Mouse (Mus musculus) retina, postnatal 7 days (tissue): ENCODE measurements around the gene Ust.

ENCODE experiments used
- DNase-seq: peaks from one replicate; pipeline ENCODE4 v3.0.0-alpha.2; 2012; ENCODE audit warnings: low read depth, low spot score

The Ust gene

GRCm38 (mm10) chr10:8504832-8505231 is 13.8 kb downstream of the Ust start:
- DNase-seq = no peak

- DNase-seq = no peak
These were observed 19.4 kb downstream of the Ust start for GRCm38 (mm10) chr10:8498951-8499891.

DNA sequence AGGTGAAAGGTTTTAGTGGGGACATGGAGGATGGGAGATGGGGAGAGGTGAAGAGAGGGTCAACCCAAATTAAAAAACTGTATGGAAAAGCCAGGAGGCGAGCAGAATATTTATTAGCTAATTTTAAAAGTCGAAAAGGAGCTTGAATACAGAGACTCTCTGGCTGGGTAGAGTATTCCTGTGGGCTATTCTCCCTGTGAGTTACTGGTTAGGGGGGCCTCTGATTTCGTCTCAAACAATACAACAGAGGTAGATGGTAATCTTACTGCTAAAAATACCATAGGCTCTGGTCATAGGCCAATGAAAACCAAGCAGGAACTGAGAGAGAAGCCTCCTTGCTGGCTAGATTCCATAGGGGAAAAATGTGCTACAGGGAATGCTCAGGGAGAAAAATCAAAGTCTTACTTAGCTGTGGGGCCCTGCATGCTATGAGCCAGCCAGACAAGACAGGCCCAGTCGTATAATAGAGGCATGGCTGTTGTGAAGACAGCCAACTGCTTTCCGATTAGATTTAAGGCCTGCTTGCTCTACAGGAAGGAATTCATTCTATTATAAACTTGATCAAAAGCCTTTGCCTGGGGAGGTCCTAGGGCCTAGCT is 23.0 kb downstream of the Ust start:
- no peak for DNase-seq

DNA sequence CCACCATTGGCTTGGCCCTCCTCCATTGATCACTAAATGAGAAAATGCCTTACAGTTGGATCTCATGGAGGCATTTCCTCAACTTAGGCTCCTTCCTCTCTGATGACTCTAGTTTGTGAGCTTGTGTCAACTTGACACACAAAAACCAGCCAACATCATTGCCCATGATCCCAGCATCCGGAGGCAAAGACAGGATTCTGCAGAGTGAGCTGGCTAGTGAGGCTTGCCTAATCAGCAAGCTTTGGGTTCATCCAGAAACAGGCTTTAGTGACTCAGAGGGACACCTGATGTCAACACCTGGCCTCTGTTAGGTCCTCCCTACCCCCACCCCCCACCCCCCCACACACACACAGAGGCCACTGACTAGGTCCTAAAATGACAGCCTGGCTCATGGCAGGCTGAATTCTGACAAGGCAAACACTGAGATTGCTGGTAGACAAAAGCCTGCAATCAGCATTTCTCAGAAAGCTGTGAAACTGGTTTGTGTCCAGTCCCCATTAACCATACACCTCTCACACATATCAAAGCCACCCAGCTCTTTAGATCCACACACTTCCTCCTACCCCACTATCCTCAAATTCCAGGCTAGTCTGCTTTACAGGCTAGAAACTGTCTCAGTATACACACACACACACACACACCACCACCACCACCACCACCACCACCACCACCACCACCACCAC is 26.6 kb downstream of the Ust start:
- DNase-seq = no peak

DNA sequence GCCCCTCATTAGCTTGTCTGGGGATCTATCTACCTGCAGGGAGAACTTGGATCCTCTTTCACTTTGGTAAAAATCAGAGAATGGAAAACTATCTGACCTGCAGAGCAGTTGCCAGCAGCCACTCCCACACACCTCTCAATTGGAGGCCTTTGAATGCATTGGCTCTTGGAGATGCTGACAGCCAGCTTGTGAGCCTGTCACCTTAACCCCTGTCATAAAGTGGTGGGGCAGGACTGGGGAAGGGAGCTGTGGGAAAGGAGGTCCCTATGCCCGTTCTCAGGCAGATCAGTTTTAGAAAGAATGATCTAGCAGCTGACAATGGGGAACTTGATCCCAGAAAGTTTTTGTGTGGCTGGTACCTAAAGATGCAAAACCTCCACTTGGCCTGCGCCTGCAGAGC is 31.2 kb downstream of the Ust start:
- DNase-seq = no peak

DNA sequence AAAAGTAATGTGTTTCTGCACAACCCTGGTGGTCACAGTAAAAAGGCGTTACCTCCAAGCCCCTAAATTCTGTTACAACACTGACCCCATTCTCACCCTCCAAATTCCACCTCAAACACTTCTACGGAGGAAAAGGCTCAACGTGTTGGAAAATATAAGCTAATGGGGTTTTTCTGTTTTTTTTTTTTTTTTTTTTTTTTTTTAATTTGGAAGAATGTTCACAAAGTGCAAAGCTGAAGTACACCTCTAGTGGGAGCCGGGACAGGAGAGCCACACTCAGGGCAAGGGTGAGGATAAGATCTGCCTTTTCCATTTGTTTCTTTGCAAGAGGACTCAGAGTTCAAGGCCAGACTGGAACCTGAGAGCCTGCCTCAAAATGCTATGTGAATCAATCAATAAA is 34.1 kb downstream of the Ust start:
- no peak for DNase-seq

- DNase-seq = no peak
These were observed 35.8 kb downstream of the Ust start for GRCm38 (mm10) chr10:8482779-8483178.

GRCm38 (mm10) chr10:8479779-8480178 is 38.8 kb downstream of the Ust start:
- DNase-seq = no peak

GRCm38 (mm10) chr10:8477936-8478335 is 40.7 kb downstream of the Ust start:
- DNase-seq = no peak

GRCm38 (mm10) chr10:8471995-8472394 is 46.6 kb downstream of the Ust start:
- no peak for DNase-seq

DNA sequence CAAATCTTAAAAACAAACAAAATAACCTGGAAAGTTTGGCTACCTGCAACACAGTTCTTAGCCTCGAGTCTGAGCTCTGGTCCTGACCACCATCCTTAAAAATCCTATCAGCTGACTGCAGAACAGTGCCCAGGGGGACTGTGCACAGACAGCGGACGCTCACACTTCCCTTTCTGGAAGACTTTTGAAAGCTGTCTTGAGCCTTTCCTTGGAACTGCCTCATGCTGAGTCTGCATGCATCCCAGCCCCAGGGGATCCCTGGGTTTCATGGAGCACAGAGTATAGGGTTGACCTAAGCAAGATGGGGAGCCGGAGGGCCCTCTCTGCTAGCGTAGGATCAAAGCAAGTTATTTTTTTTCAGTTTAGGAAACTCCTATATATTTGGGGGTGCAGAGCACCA is 47.6 kb downstream of the Ust start:
- DNase-seq = no peak

- DNase-seq = no peak
These were observed 49.1 kb downstream of the Ust start for GRCm38 (mm10) chr10:8469516-8469915.

- DNase-seq = no peak
These were observed 49.8 kb downstream of the Ust start for GRCm38 (mm10) chr10:8468651-8469386.

- DNase-seq = no peak
These were observed 52.7 kb downstream of the Ust start for GRCm38 (mm10) chr10:8465918-8466317.

DNA sequence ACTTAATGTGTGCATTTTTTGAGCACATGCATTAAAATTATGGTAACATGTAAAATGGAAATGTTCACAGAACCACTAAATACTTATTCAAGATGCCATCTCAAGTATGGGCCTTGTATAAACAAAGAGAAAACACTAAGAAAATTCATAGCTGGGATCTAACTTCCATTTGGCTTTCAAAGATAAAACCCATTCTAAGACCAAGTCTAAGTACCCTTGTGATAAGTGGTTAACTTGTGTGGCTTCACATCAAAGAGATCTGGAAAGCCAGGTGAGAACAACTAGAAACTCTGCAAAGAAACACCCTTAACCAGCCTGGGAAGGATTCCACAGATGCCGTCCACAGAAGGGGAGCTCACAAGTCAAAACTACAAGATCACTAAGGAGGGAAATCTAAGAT is 53.4 kb downstream of the Ust start:
- no peak for DNase-seq

- no peak for DNase-seq
These were observed 57.3 kb downstream of the Ust start for GRCm38 (mm10) chr10:8461372-8461771.

DNA sequence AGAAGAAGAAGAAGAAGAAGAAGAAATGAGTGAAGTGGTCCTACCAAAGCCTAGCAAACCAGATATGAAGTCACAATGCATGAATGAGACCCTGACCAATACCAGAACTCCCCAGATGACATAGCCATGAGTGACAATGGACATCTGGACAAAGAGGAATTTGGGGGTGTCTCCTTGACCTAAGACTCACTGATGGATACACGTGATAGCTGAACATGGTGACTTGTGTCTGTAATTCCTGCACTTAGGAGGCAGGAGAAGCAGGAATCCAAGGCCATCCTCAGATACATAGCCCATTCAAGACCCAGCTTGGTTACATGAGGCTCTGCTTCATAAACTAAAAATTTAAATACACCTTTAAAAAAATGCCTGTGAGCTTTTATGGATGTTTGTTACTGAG is 63.9 kb downstream of the Ust start:
- no peak for DNase-seq

DNA sequence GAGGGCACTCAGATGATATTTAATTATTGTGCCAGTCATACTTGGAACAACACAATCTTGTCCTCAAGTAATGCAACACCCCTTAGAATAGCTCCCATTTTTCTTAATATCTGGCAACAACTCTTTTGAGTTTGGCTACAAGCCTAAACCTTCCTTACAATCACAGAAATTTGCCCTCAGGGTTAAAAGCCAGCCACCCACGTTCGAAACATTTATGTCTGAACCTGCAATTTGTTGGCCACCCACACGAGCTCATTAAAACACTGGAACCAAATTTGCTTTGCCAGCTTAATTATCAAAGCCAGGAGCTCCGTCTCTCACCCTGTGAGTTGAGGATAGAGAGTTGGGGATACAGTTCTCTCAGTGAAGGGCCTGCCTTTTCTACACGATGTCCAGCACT is 70.9 kb downstream of the Ust start:
- no peak for DNase-seq

- DNase-seq = no peak
These were observed 71.7 kb downstream of the Ust start for GRCm38 (mm10) chr10:8446972-8447371.

DNA sequence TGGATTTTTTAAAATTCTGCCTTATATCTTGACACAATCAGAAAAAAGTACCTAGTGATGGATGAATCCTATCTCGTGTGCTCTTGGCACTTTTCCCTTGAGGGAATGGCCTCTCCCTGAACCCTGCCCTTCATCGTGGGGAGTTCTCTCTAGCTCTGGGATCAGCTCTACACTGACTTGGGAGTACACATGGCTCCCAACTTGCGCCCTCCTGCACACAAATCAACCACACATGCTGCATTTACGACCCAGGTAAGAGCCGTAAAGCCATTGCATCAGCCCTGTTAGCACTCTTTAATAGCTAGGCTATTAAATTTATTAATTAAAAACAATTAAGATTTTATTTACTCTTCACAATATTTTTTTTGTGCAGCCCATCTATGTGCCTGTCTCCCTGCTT is 74.6 kb downstream of the Ust start:
- no peak for DNase-seq

- DNase-seq = no peak
These were observed 86.8 kb downstream of the Ust start for GRCm38 (mm10) chr10:8431857-8432256.
